Mouse (Mus musculus) testis, adult 2 months (tissue): ENCODE results near the gene Selenop.

ENCODE experiments used
- CTCF ChIP-seq: fragments of 200-500 bp; IDR thresholded peaks from 2 replicates; pipeline ENCODE4 v1.5.1; 2012; ENCODE audit warnings: low read depth, mild to moderate bottlenecking, inconsistent platforms, low read length, moderate library complexity; ENCODE audit not compliant: control insufficient read depth, insufficient read depth, insufficient replicate concordance
- POLR2A ChIP-seq: fragments of 200-500 bp; IDR thresholded peaks from 2 replicates; pipeline ENCODE4 v1.6.1; 2012; ENCODE audit warnings: low read depth, mild to moderate bottlenecking, inconsistent platforms, low read length, moderate library complexity; ENCODE audit not compliant: control insufficient read depth

DNA sequence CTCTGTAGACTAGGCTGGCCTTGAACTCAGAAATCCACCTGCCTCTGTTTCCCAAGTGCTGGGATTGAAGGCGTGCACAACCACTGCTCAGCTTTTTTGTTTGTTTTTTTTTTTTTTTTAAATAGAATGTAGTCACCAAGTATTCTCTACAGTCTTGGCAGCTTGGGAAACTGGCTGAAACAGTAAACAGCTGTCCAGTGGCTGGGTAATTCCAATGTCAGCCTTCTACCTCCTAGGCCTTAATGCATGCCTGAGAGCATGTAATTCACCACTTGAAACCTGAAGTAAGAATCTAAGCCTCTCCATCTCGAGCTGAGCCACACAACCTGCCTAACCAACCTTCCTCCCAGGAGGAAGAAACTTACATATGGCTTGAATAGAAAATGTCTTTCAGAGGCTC lies 48.3 kb downstream of the Selenop start:
- TF ChIP-seq CTCF = no peak
- TF ChIP-seq POLR2A = no peak
